Mouse (Mus musculus) hindbrain, postnatal 0 days (tissue): ENCODE results near the gene Apol7e. TPM values are rescaled to one million over a fixed set of nuclear protein-coding genes. Genes with fewer than 3 reads are reported as not detected.
A peak's percentile ranks its signal among the peaks of the same experiment; 100 is the strongest.
"Not testable (repeated sequence)": the region's sequence is repeated elsewhere in the genome, so short reads cannot be mapped to it uniquely, and the experiment has no call there.

Experiments
- ATAC-seq: fragments of 200-750 bp; cut with Nextera tagmentation; 2 replicates; pipeline ENCODE4 v1.8.0; 2017; ENCODE audit warnings: mild to moderate bottlenecking, moderate TSS enrichment, moderate library complexity
- DNase-seq: peaks from one replicate; pipeline ENCODE4 v3.0.0-alpha.2; 2015; ENCODE audit warnings: low spot score
- H3K27ac ChIP-seq: fragments of 300-500 bp; sonication (generic); 2 replicates; pipeline ENCODE4 v1.5.1; 2014; ENCODE audit warnings: mild to moderate bottlenecking
- H3K27me3 ChIP-seq: fragments of 300-500 bp; sonication (generic); 2 replicates; pipeline ENCODE4 v1.6.1; 2014; ENCODE audit warnings: low read length, mixed read lengths; ENCODE audit not compliant: insufficient read depth
- H3K36me3 ChIP-seq: fragments of 300-500 bp; sonication (generic); 2 replicates; pipeline ENCODE4 v1.6.1; 2014; ENCODE audit warnings: low read length, mixed read lengths; ENCODE audit not compliant: insufficient read depth
- H3K4me1 ChIP-seq: fragments of 300-500 bp; sonication (generic); 2 replicates; pipeline ENCODE4 v1.6.1; 2014; ENCODE audit warnings: antibody characterized with exemption, low read length, mixed read lengths; ENCODE audit not compliant: insufficient read depth
- H3K4me2 ChIP-seq: fragments of 300-500 bp; sonication (generic); 2 replicates; pipeline ENCODE4 v1.6.1; 2014; ENCODE audit warnings: low read depth, mild to moderate bottlenecking, low read length, moderate library complexity, mixed read lengths
- H3K4me3 ChIP-seq: fragments of 300-500 bp; sonication (generic); 2 replicates; pipeline ENCODE4 v1.5.1; 2014; ENCODE audit warnings: low read length
- H3K9ac ChIP-seq: fragments of 300-500 bp; sonication (generic); replicated peaks from 2 replicates; pipeline ENCODE4 v1.6.1; 2014; ENCODE audit warnings: mild to moderate bottlenecking, low read length, moderate library complexity, mixed read lengths
- H3K9me3 ChIP-seq: fragments of 300-500 bp; sonication (generic); 2 replicates; pipeline ENCODE4 v1.6.1; 2016; ENCODE audit warnings: low read length, mixed read lengths
- CTCF ChIP-seq: IDR thresholded peaks from 2 replicates; pipeline ENCODE4 v1.5.1; 2016; ENCODE audit warnings: antibody characterized with exemption, control low read depth, low read depth
- WGBS: fragments of 180-500 bp; shearing (Covaris S2); extraction: QIAGEN DNeasy Blood & Tissue Kit; methylation state at CpG from one replicate; pipeline ENCODE4 v1.1.7; 2014; 5-methylcytosine and 5-hydroxymethylcytosine counted together
- polyA plus RNA-seq: library from polyadenylated mRNA; unstranded; fragments of >200 nt; fragmentation: Nextera tagmentation; extraction: Ambion mirVana; gene quantifications from 2 replicates; pipeline ENCODE4 v1.2.1, GENCODE M21; 2015
- total RNA-seq: library from RNA; depleted of rRNA; stranded (reverse); fragments of >200 nt; gene quantifications from 2 replicates; pipeline ENCODE4 v1.2.3, GENCODE M21; 2014

The Apol7e gene
- total and polyA plus RNA-seq, 2 experiments from 2014 or later = not detected

- TF ChIP-seq CTCF = peak; percentile 62
Measured at GRCm38 (mm10) chr15:77727139-77727538, 28.5 kb downstream of the Apol7e start.

GRCm38 (mm10) chr15:77727745-77728144, 29.1 kb downstream of the Apol7e start:
- H3K27ac ChIP-seq, H3K4me2 ChIP-seq, H3K4me3 ChIP-seq, DNase-seq, H3K36me3 ChIP-seq, H3K9me3 ChIP-seq, ATAC-seq, H3K9ac ChIP-seq, H3K4me1 ChIP-seq, H3K27me3 ChIP-seq: not testable (repeated sequence)
- 91% methylated on average over 3 of the region's 3 CpGs for WGBS

More at GRCm38 (mm10) chr15:77727139-77727538, 28.5 kb downstream of the Apol7e start:
- H3K4me2 ChIP-seq, H3K9ac ChIP-seq, H3K4me1 ChIP-seq, H3K4me3 ChIP-seq, H3K27me3 ChIP-seq, H3K27ac ChIP-seq, ATAC-seq, H3K36me3 ChIP-seq, DNase-seq, H3K9me3 ChIP-seq: not testable (repeated sequence)
- 0% methylated on average over 3 of the region's 3 CpGs for WGBS

DNA sequence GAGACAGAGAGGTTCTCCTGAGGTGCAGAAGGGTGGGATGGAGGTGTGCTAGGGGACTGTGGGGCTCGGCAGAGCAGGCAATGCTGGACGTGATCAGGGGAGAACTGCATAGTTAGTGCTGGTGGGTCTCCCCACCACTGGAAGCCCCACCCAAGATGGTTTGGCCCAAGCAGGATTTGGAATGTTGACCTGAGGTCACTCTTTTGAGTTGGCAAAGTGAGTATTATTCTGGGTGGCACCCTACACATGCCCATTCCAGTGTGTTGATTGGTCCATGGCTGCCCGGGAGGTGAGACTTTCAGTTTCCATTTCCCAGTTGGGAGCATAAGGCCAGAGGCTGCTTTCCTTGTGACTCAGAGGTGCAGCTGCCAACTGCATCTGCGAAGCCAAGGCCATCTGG, 30.1 kb downstream of the Apol7e start, which contains the start of gene Apol9b:
Gene Apol9b, plus strand, starts transcription at position 301 of the 400 bp plus-strand sequence.
- not testable (repeated sequence) for H3K4me1 ChIP-seq, H3K36me3 ChIP-seq, H3K9me3 ChIP-seq, H3K4me3 ChIP-seq, H3K4me2 ChIP-seq, H3K27ac ChIP-seq, ATAC-seq, DNase-seq, H3K9ac ChIP-seq, H3K27me3 ChIP-seq
- 94% methylated on average over 2 of the region's 4 CpGs for WGBS

DNA sequence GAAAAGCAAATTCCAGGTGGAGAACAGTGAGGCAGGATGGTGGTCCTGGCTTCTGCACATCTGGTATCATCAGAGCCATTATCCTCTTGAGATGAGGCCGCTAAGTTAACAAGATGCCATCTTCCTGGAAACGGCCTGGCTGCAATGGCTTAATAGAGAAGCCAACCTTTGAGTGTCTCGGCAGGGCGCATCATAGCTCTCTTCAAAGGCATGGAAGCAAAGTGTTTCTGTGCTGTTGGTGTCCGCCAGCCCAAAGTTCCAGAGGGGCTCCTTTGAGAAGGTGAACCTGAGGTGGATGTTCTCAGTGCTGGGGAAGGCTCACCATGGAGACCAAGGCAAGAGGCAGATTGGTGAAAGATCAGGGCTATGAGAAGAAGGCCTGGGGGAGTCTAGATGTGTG, 32.9 kb downstream of the Apol7e start:
- Histone ChIP-seq H3K9me3 (no peaks in the 10 kb centered on the region), H3K36me3 (no peaks in the 10 kb centered on the region), H3K4me3 (no peak overlapping the region), H3K4me2 (no peak overlapping the region), H3K27ac (no peak overlapping the region), H3K4me1 (no peaks in the 10 kb centered on the region), H3K9ac (no peak overlapping the region), H3K27me3 (no peaks in the 10 kb centered on the region)
- WGBS = 82% methylated on average over 5 of the region's 5 CpGs
- ATAC-seq (no peak), DNase-seq (no peak)
- TF ChIP-seq CTCF = no peak

- not testable (repeated sequence) for H3K9ac ChIP-seq, H3K4me2 ChIP-seq, DNase-seq, H3K27ac ChIP-seq, H3K9me3 ChIP-seq, H3K4me1 ChIP-seq, H3K27me3 ChIP-seq, H3K36me3 ChIP-seq, H3K4me3 ChIP-seq, ATAC-seq
- 76% methylated on average over 10 of the region's 10 CpGs for whole genome bisulfite sequencing
Measured at GRCm38 (mm10) chr15:77732851-77733250, 34.2 kb downstream of the Apol7e start.

DNA sequence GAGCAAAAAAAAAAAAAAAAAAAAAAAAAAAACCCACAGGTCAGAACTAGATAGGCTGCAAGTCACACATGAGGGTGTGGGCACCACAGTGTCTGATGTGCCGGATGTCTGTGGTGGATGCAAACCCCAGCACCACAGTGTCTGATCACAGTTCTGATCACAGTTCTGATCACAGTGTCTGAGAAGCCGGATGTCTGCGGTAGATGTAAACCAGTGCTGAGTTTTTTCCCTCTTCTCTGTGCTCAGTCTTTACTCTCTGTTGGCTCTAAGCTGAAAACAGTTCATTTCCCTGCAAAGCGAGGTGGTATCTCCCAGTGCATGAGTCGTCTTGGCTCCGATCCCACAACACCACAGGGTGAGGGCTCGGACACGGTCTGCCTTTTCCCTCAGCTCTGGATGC, 34.7 kb downstream of the Apol7e start:
- not testable (repeated sequence) for H3K27me3 ChIP-seq, H3K4me3 ChIP-seq, H3K4me1 ChIP-seq, H3K36me3 ChIP-seq, ATAC-seq, H3K9me3 ChIP-seq, H3K27ac ChIP-seq, H3K4me2 ChIP-seq, H3K9ac ChIP-seq
- peak; percentile 48 for DNase-seq
- WGBS = 60% methylated on average over 8 of the region's 8 CpGs

DNA sequence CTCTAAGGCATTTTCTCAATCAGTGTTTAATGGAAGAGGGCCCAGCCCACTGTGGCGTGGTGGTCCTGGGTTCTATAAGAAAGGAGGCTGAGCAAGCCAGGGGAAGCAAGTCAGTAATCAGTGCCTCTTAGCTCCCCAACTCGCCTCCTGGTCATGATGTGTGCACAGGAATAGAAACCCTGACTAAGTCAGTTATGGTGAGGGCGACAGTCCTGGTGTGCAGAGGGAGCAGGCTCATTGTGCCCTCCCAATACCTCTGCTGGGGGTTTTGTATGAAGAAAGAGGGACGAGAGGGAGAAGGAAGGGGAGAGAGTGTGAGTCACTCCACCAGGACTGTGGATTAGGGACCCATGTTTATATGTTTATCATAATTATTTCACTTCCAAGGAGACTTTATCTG, 35.2 kb downstream of the Apol7e start:
- not testable (repeated sequence) for H3K27me3 ChIP-seq, H3K4me2 ChIP-seq, H3K9ac ChIP-seq, H3K36me3 ChIP-seq, H3K9me3 ChIP-seq, H3K27ac ChIP-seq, ATAC-seq, H3K4me1 ChIP-seq, DNase-seq, H3K4me3 ChIP-seq
- WGBS = 54% methylated on average over 4 of the region's 4 CpGs
